Mouse (Mus musculus) midbrain, embryonic 11.5 days (tissue): ENCODE data around the gene March1. TPM values are rescaled to one million over a fixed set of nuclear protein-coding genes. Genes with fewer than 3 reads are reported as not detected.
A peak's percentile ranks its signal among the peaks of the same experiment; 100 is the strongest.

ENCODE experiments used
- ATAC-seq: fragments of 200-750 bp; cut with Nextera tagmentation; 2 replicates; pipeline ENCODE4 v1.8.0; 2017; ENCODE audit warnings: moderate TSS enrichment, moderate library complexity; ENCODE audit not compliant: low FRiP score
- DNase-seq: peaks from one replicate; pipeline ENCODE4 v3.0.0; 2015; ENCODE audit warnings: low spot score; ENCODE audit errors: missing footprints
- H3K27ac ChIP-seq: fragments of 300-500 bp; sonication (generic); 2 replicates; pipeline ENCODE4 v1.5.1; 2014; ENCODE audit warnings: low read depth, low read length
- H3K27me3 ChIP-seq: fragments of 300-500 bp; sonication (generic); 2 replicates; pipeline ENCODE4 v1.6.1; 2014; ENCODE audit warnings: mild to moderate bottlenecking, low read length, moderate library complexity, mixed read lengths; ENCODE audit not compliant: control insufficient read depth, insufficient read depth
- H3K36me3 ChIP-seq: fragments of 300-500 bp; sonication (generic); 2 replicates; pipeline ENCODE4 v1.6.1; 2014; ENCODE audit warnings: mild to moderate bottlenecking, low read length, moderate library complexity, mixed read lengths; ENCODE audit not compliant: control insufficient read depth, insufficient read depth
- H3K4me1 ChIP-seq: fragments of 300-500 bp; sonication (generic); 2 replicates; pipeline ENCODE4 v1.6.1; 2014; ENCODE audit warnings: low read length; ENCODE audit not compliant: control insufficient read depth, insufficient read depth
- H3K4me2 ChIP-seq: fragments of 300-500 bp; sonication (generic); 2 replicates; pipeline ENCODE4 v1.6.1; 2014; ENCODE audit warnings: mild to moderate bottlenecking, moderate library complexity
- H3K4me3 ChIP-seq: fragments of 300-500 bp; sonication (generic); 2 replicates; pipeline ENCODE4 v1.5.1; 2014; ENCODE audit warnings: low read depth, low read length
- H3K9ac ChIP-seq: fragments of 300-500 bp; sonication (generic); 2 replicates; pipeline ENCODE4 v1.6.1; 2014; ENCODE audit warnings: low read length
- H3K9me3 ChIP-seq: fragments of 300-500 bp; sonication (generic); 2 replicates; pipeline ENCODE4 v1.6.1; 2016; ENCODE audit warnings: low read length; ENCODE audit not compliant: control insufficient read depth
- WGBS: fragments of 180-500 bp; shearing (Covaris S2); extraction: QIAGEN DNeasy Blood & Tissue Kit; methylation state at CpG from one replicate; pipeline ENCODE4 v1.1.7; 2014; 5-methylcytosine and 5-hydroxymethylcytosine counted together
- polyA plus RNA-seq: library from polyadenylated mRNA; unstranded; fragments of >200 nt; fragmentation: Nextera tagmentation; extraction: Ambion mirVana; gene quantifications from 2 replicates; pipeline ENCODE4 v1.2.1, GENCODE M21; 2014

The March1 gene
- polyA plus RNA-seq, 1 experiment from 2014 or later: 7.4 TPM

DNA sequence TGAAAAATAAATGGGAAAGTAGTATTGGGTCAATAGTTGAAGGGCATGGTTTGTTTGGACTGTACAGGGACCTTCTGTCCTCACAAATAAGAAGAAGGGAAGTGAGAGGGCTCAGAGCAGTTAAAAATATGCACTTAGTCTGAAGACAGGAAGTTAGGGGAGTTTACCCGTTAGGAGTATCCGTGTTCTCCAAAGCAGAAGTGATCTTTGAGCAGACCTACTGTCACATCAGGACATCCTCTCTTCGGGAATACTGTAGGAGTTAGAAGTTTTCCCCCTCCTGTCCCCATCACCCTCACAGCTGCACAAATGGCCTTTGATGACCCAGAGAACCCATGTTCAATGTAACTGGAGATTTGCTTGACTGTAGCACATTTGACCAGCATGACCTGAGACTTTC, 820.2 kb downstream of the March1 start:
- DNase-seq (no peak), ATAC-seq (no peak)
- Histone ChIP-seq H3K27ac (no peak overlapping the region), H3K9me3 (no peaks in the 10 kb centered on the region), H3K4me2 (no peak overlapping the region), H3K4me1 (no peaks in the 10 kb centered on the region), H3K4me3 (no peak overlapping the region), H3K36me3 (no peaks in the 10 kb centered on the region), H3K27me3 (no peaks in the 10 kb centered on the region), H3K9ac (no peak overlapping the region)
- WGBS: 86% methylated on average over 3 of the region's 3 CpGs

DNA sequence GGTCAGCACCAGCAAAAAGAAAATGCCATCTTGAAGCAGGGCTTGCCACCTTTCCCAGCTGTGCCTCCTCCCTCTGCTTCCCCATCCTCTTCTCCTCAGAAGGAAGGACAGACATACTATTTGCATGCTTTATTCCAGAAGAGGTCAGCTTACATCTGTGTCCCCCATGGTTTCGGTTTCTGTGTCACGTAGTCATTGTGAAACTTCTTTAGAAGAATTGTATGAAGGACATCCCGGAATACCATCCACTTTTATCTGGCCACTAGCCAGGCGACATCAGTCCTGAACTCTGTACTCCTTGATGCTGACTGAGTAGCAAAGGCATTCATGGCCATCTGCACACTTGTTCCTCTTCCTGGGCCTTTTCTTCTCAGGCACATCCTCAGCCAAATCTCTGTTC, 820.8 kb downstream of the March1 start:
- Histone ChIP-seq H3K4me2 (no peak overlapping the region), H3K36me3 (no peaks in the 10 kb centered on the region), H3K9me3 (no peaks in the 10 kb centered on the region), H3K27me3 (no peaks in the 10 kb centered on the region), H3K4me1 (no peaks in the 10 kb centered on the region), H3K4me3 (no peak overlapping the region), H3K9ac (no peak overlapping the region), H3K27ac (no peak overlapping the region)
- DNase-seq (no peak), ATAC-seq (no peak)
- 89% methylated on average over 4 of the region's 4 CpGs for WGBS

DNA sequence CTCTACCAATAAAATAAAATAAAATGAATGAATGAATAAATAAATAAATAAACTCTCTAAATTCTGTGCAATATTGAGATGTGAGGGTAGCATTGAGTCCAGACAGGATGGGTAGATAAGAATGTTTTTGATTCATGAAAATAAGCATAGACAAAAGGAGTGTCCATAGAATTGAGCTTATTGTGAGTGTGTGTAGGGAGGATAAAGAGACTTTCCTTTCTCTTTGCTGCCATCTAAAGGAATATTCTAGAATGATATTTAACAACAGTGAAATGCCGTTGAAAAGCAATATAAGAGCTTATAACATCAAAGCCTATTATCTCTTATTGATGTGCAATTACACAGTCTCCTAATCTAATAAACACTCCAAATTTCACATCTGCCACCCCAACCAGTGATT, 823.4 kb downstream of the March1 start:
- ATAC-seq (peak; percentile 57; the same call in 1 of the 2 replicates), DNase-seq (peak; percentile 82)
- 27% methylated on average over 1 of the region's 1 CpGs for WGBS
- Histone ChIP-seq H3K9me3 (no peaks in the 10 kb centered on the region), H3K27ac (no peak overlapping the region), H3K4me2 (no peak overlapping the region), H3K4me3 (no peak overlapping the region), H3K36me3 (no peaks in the 10 kb centered on the region), H3K9ac (no peak overlapping the region), H3K4me1 (no peaks in the 10 kb centered on the region), H3K27me3 (no peaks in the 10 kb centered on the region)

DNA sequence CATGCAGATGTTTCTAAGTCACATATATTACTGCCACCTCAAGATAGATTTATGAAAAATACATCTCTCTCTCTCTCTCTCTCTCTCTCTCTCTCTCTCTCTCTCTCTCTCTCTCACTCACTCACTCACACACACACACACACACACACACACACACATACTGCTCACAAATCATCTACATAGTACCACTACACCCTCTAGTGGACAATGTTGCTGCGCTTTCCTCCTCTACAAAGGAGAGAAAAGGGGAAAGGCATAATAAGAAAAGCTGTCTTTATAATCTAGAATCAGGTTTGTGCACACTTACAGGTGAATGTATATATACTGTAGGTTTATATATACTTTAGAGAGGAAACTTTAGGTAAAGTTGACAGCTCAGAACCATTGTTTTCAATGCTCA, 825.1 kb downstream of the March1 start:
- Histone ChIP-seq H3K4me1 (no peaks in the 10 kb centered on the region), H3K27ac (no peak overlapping the region), H3K4me2 (no peak overlapping the region), H3K4me3 (no peak overlapping the region), H3K9ac (no peak overlapping the region), H3K36me3 (no peaks in the 10 kb centered on the region), H3K9me3 (no peaks in the 10 kb centered on the region), H3K27me3 (no peaks in the 10 kb centered on the region)
- DNase-seq: peak; percentile 85
- 11% methylated on average over 1 of the region's 1 CpGs for WGBS
- ATAC-seq: 0 out of 2 replicates have a peak, but pooled peaks have one; percentile 42

DNA sequence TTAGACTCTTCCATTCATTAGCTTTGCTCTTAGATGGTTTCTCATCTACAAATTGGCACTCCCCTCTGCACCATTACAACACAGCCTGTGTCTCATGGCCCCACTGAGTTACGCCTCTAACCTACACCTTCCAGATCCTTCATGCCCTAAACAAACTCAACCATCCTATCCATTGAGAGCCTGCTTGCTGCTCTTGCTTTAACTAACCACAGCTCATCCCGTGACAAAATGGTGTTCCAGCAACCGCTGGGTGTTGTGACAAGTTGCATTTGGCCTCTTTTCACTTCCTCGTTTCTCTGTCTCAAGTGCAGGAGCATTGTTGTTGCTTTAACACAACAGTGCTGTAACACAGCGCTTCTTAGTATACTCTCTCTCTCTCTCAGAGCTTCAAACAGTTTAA, 826.4 kb downstream of the March1 start:
- WGBS: 74% methylated on average over 5 of the region's 5 CpGs
- H3K36me3 ChIP-seq: no peaks in the 10 kb centered on the region
- no peak for DNase-seq

GRCm38 (mm10) chr8:66445351-66445750, 827.7 kb downstream of the March1 start:
- DNase-seq: no peak
- WGBS: 76% methylated on average over 3 of the region's 3 CpGs
- H3K9me3 ChIP-seq: no peaks in the 10 kb centered on the region
- ATAC-seq: no peak
- H3K4me2 ChIP-seq: no peak overlapping the region
- H3K4me3 ChIP-seq: no peak overlapping the region
- no peak overlapping the region for H3K27ac ChIP-seq
- no peaks in the 10 kb centered on the region for H3K4me1 ChIP-seq
- H3K27me3 ChIP-seq: no peaks in the 10 kb centered on the region
- no peak overlapping the region for H3K9ac ChIP-seq
- no peaks in the 10 kb centered on the region for H3K36me3 ChIP-seq

More for the DNA sequence above, 826.4 kb downstream of the March1 start:
- H3K27me3 ChIP-seq: no peaks in the 10 kb centered on the region
- H3K9me3 ChIP-seq: no peaks in the 10 kb centered on the region
- H3K27ac ChIP-seq: no peak overlapping the region
- no peaks in the 10 kb centered on the region for H3K4me1 ChIP-seq
- H3K4me3 ChIP-seq: no peak overlapping the region
- H3K9ac ChIP-seq: no peak overlapping the region
- no peak overlapping the region for H3K4me2 ChIP-seq
- ATAC-seq: no peak

GRCm38 (mm10) chr8:66450691-66451090, 833.0 kb downstream of the March1 start:
- no peak overlapping the region for H3K27ac ChIP-seq
- H3K9ac ChIP-seq: no peak overlapping the region
- H3K4me1 ChIP-seq: no peaks in the 10 kb centered on the region
- no peaks in the 10 kb centered on the region for H3K9me3 ChIP-seq
- no peaks in the 10 kb centered on the region for H3K36me3 ChIP-seq
- H3K4me2 ChIP-seq: no peak overlapping the region
- DNase-seq (peak; percentile 91), ATAC-seq (no peak)
- no peaks in the 10 kb centered on the region for H3K27me3 ChIP-seq
- H3K4me3 ChIP-seq: no peak overlapping the region
- WGBS: 28% methylated on average over 5 of the region's 5 CpGs

DNA sequence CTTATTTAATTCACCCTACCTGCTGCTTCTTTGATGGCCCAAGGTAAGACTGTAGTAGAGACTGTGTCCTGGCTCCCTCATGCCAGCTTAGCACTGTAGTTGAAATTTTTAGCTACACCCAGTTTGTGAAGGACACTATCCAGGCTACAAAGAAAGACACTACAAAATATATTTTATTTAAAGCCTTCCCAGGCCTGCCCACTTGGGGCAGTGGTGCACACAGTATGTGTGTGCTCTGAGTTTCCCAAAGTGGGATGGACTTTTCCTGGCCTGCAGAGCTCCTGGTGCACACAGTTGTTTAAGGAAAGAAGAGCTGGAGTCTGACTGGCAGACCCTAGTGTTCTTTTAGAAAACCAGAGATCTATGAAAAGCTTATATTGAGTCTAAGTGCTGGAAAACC, 839.4 kb downstream of the March1 start:
- no peak overlapping the region for H3K27ac ChIP-seq
- H3K9ac ChIP-seq: no peak overlapping the region
- H3K27me3 ChIP-seq: no peaks in the 10 kb centered on the region
- DNase-seq (no peak), ATAC-seq (no peak; the same call in 1 of the 2 replicates)
- no peak overlapping the region for H3K4me2 ChIP-seq
- no peaks in the 10 kb centered on the region for H3K9me3 ChIP-seq
- H3K36me3 ChIP-seq: no peaks in the 10 kb centered on the region
- H3K4me3 ChIP-seq: no peak overlapping the region
- H3K4me1 ChIP-seq: no peaks in the 10 kb centered on the region

DNA sequence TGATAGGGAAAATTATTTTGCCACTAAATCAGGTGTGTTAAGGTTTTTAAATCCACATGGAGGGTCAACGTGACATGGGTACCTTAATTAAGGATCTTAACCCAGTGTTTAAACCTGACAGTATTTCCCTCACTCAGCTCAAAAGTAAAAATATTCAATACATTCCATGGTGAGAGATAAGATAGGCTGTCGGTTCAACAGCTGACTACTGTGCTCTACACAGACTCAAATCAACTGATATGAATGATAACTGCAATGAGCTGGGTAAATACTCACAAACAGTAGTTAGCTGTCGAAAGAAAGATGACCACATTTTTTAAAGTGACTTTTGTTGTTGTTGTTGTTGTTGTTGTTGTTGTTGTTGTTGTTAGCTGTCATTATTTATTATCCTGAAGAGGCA, 852.1 kb downstream of the March1 start:
- Histone ChIP-seq H3K4me2 (no peak overlapping the region), H3K9ac (no peak overlapping the region), H3K27ac (no peak overlapping the region), H3K4me3 (no peak overlapping the region), H3K27me3 (no peaks in the 10 kb centered on the region), H3K9me3 (no peaks in the 10 kb centered on the region), H3K36me3 (no peaks in the 10 kb centered on the region), H3K4me1 (no peaks in the 10 kb centered on the region)
- DNase-seq (no peak), ATAC-seq (no peak)
- WGBS: 85% methylated on average over 3 of the region's 3 CpGs

DNA sequence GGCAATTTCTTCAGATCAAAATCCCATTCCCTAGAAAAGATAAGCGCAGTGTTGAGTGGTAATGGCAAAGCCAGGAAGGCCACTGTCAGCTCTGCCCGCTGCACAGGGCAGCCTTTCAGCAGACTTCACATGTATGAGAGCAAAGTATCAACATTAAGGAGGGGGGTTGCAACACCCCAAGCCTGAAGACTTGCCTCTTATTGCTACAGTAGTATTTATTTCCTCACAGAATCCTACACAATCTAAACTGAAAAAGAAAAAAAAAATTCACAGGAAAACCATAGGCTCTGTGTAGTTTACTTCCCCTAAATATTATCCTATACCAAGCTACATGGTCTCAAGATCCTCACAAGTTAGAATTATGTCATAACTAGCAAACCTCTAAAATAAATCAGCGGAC, 859.2 kb downstream of the March1 start:
- Histone ChIP-seq H3K27ac (no peak overlapping the region), H3K4me3 (no peak overlapping the region), H3K27me3 (no peaks in the 10 kb centered on the region), H3K4me1 (no peaks in the 10 kb centered on the region), H3K4me2 (no peak overlapping the region), H3K9me3 (no peaks in the 10 kb centered on the region), H3K36me3 (peaks cover 11% of the 10 kb centered on the region; the same call in 1 of the 2 replicates), H3K9ac (no peak overlapping the region)
- no peak for ATAC-seq
- DNase-seq: no peak
- 93% methylated on average over 3 of the region's 3 CpGs for WGBS
